Mouse (Mus musculus): ENCODE measurements around the gene H1foo. TPM values are rescaled to one million over a fixed set of nuclear protein-coding genes. Genes with fewer than 3 reads are reported as not detected.

Gene H1foo
- polyA plus RNA-seq, 1 experiment from 2014 or later = not detected

DNA sequence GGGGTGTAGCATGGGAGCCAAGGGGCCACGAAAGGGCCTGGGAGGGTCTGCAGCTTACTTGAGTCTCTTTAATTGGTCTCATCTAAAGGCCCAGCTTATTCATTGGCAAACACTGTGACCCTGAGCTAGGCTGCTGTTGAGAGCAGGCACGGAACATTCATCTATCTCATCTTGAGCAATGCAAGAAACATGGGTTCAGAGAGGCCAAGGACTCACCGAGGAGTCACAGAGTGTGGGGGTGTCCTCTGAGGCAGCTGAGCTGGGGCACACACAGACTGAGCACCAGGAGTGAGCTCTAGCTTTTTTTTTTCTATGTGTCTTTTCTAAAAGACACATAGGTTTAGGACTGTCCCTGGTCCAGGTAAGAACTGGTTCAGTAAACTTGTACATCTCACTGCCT, 12.3 kb upstream of the H1foo start:
- H3K27me3 ChIP-seq (ENCODE audit: poor library complexity, severe bottlenecking) = no peaks in the 10 kb centered on the region
- H3K27ac ChIP-seq = no peak overlapping the region
- no peaks in the 10 kb centered on the region for H3K9me3 ChIP-seq
- no peak for DNase-seq (ENCODE audit: extremely low spot score, low spot score)
- H3K4me3 ChIP-seq = no peak overlapping the region
- peaks cover 30% of the 10 kb centered on the region for H3K4me1 ChIP-seq
- WGBS = 84% methylated on average over 3 of the region's 3 CpGs
- no peaks in the 10 kb centered on the region for H3K36me3 ChIP-seq (replicated peaks)

DNA sequence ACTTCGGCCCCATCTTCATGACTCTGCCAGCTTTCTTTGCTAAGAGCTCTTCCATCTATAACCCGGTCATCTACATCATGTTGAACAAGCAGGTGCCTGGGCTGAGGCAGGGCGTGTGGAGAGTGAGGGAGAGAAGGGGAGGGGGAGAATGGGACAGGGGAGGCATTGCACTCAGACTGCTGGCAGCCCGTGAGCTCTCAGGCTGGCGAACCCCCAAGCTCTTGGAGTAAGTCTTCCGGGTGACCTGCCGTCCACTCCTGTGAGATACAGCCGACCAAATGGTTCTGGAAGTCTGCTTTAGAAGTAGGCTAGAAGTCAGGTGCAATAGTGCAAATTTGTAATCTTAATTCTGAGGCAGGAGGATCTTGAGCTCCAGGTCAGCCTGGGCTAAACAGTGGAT, 9.2 kb upstream of the H1foo start:
- H3K27me3 ChIP-seq (ENCODE audit: poor library complexity, severe bottlenecking) = no peaks in the 10 kb centered on the region
- no peaks in the 10 kb centered on the region for H3K9me3 ChIP-seq
- no peak for DNase-seq (ENCODE audit: extremely low spot score, low spot score)
- no peak overlapping the region for H3K27ac ChIP-seq
- H3K4me3 ChIP-seq = no peak overlapping the region
- H3K4me1 ChIP-seq = peaks cover 4% of the 10 kb centered on the region; the same call in 1 of the 2 replicates
- 89% methylated on average over 8 of the region's 8 CpGs for WGBS
- no peaks in the 10 kb centered on the region for H3K36me3 ChIP-seq (replicated peaks)

DNA sequence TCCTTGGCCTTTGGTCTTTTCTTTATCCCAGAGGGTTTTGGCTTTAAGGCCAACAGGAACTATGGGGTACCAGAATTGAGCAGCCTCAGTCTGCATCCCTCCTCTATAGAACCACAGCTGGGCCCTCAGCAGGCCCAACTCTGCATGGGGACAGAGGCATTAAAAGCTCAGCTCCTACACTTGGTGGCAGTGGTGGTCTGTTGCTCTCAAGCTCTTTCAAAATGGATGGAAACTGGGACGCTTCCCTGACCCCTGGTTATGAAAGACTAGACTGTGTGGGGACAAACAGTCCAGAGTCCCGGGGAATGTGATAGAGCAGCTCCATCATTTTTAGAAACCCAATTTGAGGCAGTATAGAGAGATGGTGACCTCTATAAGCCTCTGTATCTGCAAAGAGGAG, 6.7 kb upstream of the H1foo start:
- H3K27me3 ChIP-seq (ENCODE audit: poor library complexity, severe bottlenecking) = no peaks in the 10 kb centered on the region
- WGBS = 88% methylated on average over 2 of the region's 2 CpGs
- DNase-seq (ENCODE audit: extremely low spot score, low spot score) = no peak

DNA sequence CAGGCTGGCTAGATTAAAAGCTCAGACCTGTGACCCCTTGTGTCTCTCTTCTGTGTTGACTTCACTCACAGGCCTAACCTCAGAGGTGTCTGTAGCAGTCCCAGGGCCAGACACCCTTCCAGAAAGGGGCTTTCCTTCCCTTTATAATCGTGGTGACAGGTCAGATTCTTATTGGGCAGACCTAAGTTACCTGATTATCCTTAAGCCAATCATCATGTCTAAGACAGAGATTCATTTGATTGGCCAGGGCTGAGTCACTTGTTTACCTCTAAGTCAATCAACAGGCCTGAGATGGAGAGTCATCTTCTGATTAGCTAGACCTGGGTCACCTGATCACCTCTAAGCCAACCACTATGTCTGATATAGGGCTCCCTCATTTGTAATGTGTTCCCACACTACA, 5.9 kb upstream of the H1foo start:
- Histone ChIP-seq H3K27ac (no peak overlapping the region), H3K9me3 (no peaks in the 10 kb centered on the region), H3K4me1 (peaks cover 9% of the 10 kb centered on the region), H3K36me3 (replicated peaks) (no peaks in the 10 kb centered on the region), H3K4me3 (no peak overlapping the region), H3K27me3 (ENCODE audit: poor library complexity, severe bottlenecking) (no peaks in the 10 kb centered on the region)
- no peak for DNase-seq (ENCODE audit: extremely low spot score, low spot score)
- WGBS = 77% methylated on average over 1 of the region's 1 CpGs

More for the DNA sequence above, 6.7 kb upstream of the H1foo start:
- Histone ChIP-seq H3K27ac (no peak overlapping the region), H3K4me3 (no peak overlapping the region), H3K9me3 (no peaks in the 10 kb centered on the region), H3K36me3 (replicated peaks) (no peaks in the 10 kb centered on the region), H3K4me1 (peaks cover 9% of the 10 kb centered on the region)

DNA sequence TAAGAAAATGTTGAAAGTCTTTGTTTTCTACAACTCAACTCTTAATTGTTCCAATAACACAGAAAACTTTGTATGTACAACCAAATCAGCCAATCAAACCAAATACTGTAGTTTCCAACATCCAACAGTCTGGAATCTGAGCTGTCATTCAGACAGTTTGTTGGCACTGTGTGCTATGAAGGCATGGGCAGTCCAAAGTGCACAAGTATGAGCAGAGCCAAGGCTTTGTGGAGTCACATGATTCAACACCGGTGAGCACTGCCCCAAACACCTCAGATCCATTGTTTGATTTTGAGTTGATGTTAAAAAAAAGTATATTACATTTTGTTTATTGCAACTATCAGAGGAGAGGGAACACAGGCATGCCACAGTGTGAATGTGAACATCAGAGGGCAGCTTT, 4.1 kb upstream of the H1foo start:
- Histone ChIP-seq H3K27ac (no peak overlapping the region), H3K4me3 (no peak overlapping the region), H3K36me3 (replicated peaks) (no peaks in the 10 kb centered on the region), H3K27me3 (ENCODE audit: poor library complexity, severe bottlenecking) (no peaks in the 10 kb centered on the region), H3K9me3 (no peaks in the 10 kb centered on the region), H3K4me1 (peaks cover 9% of the 10 kb centered on the region)
- DNase-seq (ENCODE audit: extremely low spot score, low spot score) = no peak
- WGBS = 87% methylated on average over 1 of the region's 1 CpGs

DNA sequence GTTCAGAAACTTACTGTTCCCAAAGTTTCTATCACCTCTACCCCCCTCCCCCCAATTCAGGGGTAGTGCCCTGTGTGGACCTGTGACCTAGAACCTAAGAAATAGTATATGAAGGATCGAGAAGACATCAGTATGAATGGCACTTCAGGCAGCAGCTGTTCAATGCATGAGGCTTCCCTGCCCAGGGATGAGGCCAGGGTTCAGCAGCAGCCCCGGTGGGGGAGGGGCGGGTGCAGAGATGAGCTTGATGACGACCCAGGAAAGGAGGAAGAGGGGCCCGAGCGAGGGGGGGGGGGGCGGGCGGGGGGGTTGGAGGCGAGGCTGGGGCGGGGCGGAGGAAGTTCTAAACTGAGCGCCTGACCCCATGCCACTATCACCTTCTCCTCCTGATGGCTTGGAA, 3.6 kb upstream of the H1foo start:
- Histone ChIP-seq H3K4me1 (peaks cover 9% of the 10 kb centered on the region), H3K36me3 (replicated peaks) (no peaks in the 10 kb centered on the region), H3K27ac (0 out of 2 replicates have a peak overlapping the region, but pooled peaks have one; percentile 4), H3K27me3 (ENCODE audit: poor library complexity, severe bottlenecking) (no peaks in the 10 kb centered on the region), H3K9me3 (no peaks in the 10 kb centered on the region), H3K4me3 (no peak overlapping the region)
- DNase-seq (ENCODE audit: extremely low spot score, low spot score) = no peak
- WGBS = 14% methylated on average over 9 of the region's 12 CpGs

DNA sequence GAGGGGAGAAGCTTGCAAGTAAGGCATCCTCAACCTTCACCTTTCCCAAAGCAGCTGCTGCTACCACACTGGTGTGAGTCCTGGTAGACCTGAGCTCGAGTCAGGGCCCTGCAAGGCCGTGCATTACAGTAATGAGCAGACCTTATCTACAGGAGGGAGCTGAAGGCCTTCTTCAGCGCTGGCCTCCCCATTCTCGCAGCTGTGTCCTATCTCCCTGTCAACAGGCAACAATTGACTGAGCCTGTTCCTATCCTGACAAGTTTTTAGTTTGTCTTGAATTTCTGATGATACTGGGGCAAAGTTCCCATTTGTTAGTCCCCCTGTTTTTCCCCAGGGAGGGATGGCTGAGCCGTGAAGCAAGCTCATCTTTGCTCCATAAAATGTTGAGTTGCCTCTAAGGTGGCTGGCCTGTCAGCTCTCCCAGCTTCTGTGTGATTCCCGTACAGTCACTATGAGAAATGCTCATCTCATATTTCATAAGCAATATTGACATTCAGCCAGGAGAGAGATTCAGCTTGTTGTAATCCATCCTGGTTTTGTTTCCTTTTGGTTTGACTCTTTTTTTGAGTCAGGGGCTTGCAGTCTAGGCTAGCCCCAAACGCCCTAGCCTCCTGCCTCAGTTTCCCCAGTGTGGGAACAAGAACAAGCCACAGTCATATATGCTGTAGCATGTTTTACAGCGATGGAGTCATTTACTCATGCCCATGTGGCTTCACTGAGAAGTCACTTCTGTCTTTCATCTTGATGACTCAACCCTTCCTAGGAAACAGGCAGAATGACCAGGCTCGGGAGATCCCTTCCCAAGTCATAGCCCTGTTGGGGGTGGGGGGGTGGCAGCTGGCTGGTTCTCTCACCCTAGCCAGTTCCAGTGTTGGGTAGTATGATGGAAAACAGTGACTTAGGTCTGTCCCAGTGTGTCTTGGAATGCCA, 975 bp upstream of the H1foo start:
- no peak for DNase-seq (ENCODE audit: extremely low spot score, low spot score)
- H3K9me3 ChIP-seq = no peaks in the 10 kb centered on the region
- 84% methylated on average over 9 of the region's 9 CpGs for WGBS
- no peaks in the 10 kb centered on the region for H3K27me3 ChIP-seq (ENCODE audit: poor library complexity, severe bottlenecking)
- no peaks in the 10 kb centered on the region for H3K36me3 ChIP-seq (replicated peaks)
- no peak overlapping the region for H3K27ac ChIP-seq
- H3K4me3 ChIP-seq = no peak overlapping the region
- peaks cover 12% of the 10 kb centered on the region for H3K4me1 ChIP-seq

DNA sequence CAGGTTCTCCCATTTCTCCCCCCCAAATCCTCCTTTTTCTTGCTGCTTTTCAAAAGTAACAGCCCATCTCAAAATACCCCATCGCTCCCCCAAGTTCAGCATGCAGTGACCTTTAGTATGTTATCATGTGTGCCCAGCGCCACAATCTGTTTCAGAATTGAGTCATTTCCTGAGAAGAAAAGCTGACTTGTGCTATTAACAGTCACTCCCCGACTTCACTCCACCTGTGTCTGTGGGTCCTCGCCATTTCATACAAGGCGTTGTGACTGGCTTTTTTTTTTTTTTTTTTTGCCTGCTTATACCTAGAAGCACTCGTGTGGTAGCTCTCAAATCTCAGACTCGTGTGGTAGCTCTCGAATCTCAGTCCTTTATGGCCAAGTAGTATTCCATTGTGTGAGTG, 895 bp downstream of the H1foo start:
- Histone ChIP-seq H3K4me3 (no peak overlapping the region), H3K27me3 (ENCODE audit: poor library complexity, severe bottlenecking) (no peaks in the 10 kb centered on the region), H3K27ac (no peak overlapping the region), H3K4me1 (peaks cover 12% of the 10 kb centered on the region), H3K36me3 (replicated peaks) (no peaks in the 10 kb centered on the region), H3K9me3 (no peaks in the 10 kb centered on the region)
- no peak for DNase-seq (ENCODE audit: extremely low spot score, low spot score)
- WGBS = 90% methylated on average over 8 of the region's 8 CpGs

DNA sequence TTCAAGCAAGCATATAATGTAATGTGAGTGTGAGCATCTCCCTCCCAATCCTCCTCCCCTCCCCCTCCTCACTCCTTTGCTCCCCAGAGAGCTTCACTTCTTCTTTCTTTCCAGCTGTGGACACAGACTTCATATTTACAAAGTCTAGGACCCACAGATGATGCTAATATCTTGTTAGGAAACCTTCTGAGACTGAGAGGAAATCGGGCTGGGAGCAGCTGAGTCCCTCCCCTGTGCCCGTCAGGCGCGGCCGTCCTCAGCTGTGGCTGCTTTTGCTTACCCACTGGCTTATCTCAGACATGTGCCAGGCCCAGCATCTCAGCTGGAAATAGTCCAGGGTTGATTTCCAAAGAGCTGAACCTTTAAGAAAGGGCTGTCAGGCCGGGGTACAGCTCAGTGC, 1.7 kb downstream of the H1foo start:
- 0 out of 2 replicates have a peak overlapping the region, but pooled peaks have one; percentile 13 for H3K27ac ChIP-seq
- H3K27me3 ChIP-seq (ENCODE audit: poor library complexity, severe bottlenecking) = no peaks in the 10 kb centered on the region
- no peak overlapping the region for H3K4me3 ChIP-seq
- no peaks in the 10 kb centered on the region for H3K9me3 ChIP-seq
- peaks cover 5% of the 10 kb centered on the region for H3K4me1 ChIP-seq
- no peaks in the 10 kb centered on the region for H3K36me3 ChIP-seq (replicated peaks)
- no peak for DNase-seq (ENCODE audit: extremely low spot score, low spot score)
- WGBS = 77% methylated on average over 6 of the region's 6 CpGs

DNA sequence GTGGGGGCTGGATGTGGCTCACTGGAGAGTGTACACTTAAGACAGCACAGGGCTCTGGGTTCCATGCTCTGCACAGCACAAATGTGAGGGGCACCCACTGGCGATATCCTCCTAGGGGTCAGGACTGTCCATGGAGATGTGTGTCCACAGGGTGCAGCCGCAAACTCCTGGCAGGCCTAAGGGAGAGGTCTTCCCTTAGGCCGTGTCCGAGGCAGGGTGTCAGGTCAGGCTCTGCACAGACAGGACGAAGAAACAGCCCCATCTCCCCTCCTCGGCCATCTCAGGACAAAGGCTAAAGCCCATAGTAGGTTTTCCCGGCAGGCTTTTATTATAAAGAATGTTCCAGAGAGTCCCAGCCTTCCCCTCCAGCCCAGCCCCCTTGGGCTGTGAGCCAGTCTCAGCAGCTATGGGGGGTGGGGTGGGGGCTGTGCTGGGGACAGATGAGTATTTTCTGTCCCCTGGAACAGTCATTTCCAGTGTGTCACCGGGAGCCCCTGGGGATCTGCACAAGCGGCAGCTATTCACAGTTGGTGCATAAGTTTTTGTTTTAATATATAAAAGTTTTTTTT, 9.9 kb downstream of the H1foo start:
- Histone ChIP-seq H3K4me1 (peaks cover 40% of the 10 kb centered on the region), H3K27ac (no peak overlapping the region; the same call in 1 of the 2 replicates), H3K4me3 (no peak overlapping the region), H3K9me3 (peaks cover 4% of the 10 kb centered on the region), H3K36me3 (replicated peaks) (no peaks in the 10 kb centered on the region; the same call in 1 of the 2 replicates), H3K27me3 (ENCODE audit: poor library complexity, severe bottlenecking) (no peaks in the 10 kb centered on the region)
- 85% methylated on average over 9 of the region's 9 CpGs for WGBS
- no peak for DNase-seq (ENCODE audit: extremely low spot score, low spot score)

DNA sequence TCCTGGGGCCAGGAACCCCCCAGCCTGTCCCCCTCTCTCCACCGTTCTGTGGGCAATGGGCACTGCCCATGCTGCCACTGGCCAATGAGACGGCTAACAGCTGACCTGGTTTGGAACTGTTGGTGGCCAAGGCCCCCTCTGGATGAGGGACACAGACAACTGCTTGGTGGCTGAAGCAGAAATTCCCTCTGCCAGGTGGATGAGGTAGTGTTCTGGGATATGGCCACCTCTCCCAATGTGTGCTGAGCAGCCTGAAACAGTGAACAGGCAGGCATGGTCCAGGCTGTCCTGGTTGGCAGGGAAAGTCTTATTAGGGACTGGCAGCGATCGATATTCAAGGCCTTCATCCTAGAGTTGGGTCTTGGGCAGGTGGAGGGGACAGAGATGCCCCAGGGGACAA, 10.4 kb downstream of the H1foo start:
- no peak overlapping the region for H3K4me3 ChIP-seq
- no peak for DNase-seq (ENCODE audit: extremely low spot score, low spot score)
- H3K27me3 ChIP-seq (ENCODE audit: poor library complexity, severe bottlenecking) = no peaks in the 10 kb centered on the region
- WGBS = 93% methylated on average over 4 of the region's 4 CpGs
- no peaks in the 10 kb centered on the region; the same call in 1 of the 2 replicates for H3K36me3 ChIP-seq (replicated peaks)
- peaks cover 4% of the 10 kb centered on the region for H3K9me3 ChIP-seq
- H3K27ac ChIP-seq = no peak overlapping the region
- H3K4me1 ChIP-seq = peaks cover 40% of the 10 kb centered on the region

DNA sequence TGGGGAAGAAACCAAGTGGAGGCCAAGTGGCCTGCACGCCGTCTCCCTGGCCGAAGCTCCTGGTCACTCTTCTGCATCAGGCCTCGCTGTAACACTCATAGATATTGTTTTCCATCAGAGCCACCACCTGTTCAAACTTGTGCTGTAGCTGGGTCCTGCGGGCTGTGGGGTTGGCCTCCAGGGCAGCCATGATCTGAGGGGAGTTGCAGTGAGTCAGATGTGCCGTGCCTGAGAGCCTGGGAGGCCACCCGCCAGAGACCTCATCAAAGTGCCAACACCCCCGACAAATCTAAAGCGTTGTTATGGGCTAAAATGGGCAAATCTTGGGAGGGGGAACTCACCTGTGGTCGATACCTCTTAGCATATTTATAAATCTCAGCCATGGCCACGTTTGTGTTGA, 10.9 kb downstream of the H1foo start:
- Histone ChIP-seq H3K4me3 (no peak overlapping the region), H3K27ac (no peak overlapping the region), H3K36me3 (replicated peaks) (no peaks in the 10 kb centered on the region; the same call in 1 of the 2 replicates), H3K27me3 (ENCODE audit: poor library complexity, severe bottlenecking) (no peaks in the 10 kb centered on the region), H3K4me1 (peaks cover 42% of the 10 kb centered on the region), H3K9me3 (peaks cover 4% of the 10 kb centered on the region)
- DNase-seq (ENCODE audit: extremely low spot score, low spot score) = no peak
- WGBS = 86% methylated on average over 11 of the region's 11 CpGs

DNA sequence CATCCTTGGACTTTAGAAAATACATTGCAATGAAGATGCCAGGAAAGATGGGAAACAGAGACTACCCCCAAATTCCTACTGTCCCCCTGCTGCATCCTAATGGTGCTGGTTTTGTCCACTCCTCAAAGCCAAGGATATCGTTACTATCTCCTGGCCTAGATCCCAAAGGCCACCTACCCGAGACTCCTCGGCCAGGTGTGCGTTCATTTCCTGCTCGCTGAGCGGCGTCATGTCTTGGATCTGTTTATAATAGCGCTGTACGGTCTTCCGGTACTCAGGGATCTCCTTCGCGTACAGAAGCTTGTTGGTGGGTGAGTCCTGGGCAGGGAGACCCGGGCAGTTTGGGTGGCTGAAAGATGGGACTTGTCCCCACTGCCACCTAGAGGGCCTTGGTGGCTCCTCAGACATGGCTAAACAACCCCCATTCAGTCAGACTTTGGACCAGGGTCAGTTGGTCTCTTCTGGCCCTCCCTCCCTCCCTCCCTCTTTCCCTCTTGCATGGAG, 11.7 kb downstream of the H1foo start:
- Histone ChIP-seq H3K36me3 (replicated peaks) (no peaks in the 10 kb centered on the region; the same call in 1 of the 2 replicates), H3K27me3 (ENCODE audit: poor library complexity, severe bottlenecking) (no peaks in the 10 kb centered on the region), H3K9me3 (peaks cover 3% of the 10 kb centered on the region), H3K4me3 (no peak overlapping the region), H3K27ac (peak overlapping the region; percentile 77; the same call in 1 of the 2 replicates), H3K4me1 (peaks cover 48% of the 10 kb centered on the region)
- 90% methylated on average over 13 of the region's 13 CpGs for WGBS
- no peak for DNase-seq (ENCODE audit: extremely low spot score, low spot score)

All from forebrain, embryonic 10.5 days (tissue).